Mouse (Mus musculus) heart, embryonic 14.5 days (tissue): ENCODE measurements at regions not wholly inside any gene's neighbourhood (a gene's known extent, or its start where the extent isn't known, plus 50 kb on each side); places are given as distances from the start of the nearest gene placed in this dataset.

Experiments
- ATAC-seq: fragments of 200-750 bp; cut with Nextera tagmentation; 2 replicates; pipeline ENCODE4 v1.8.0; 2017; ENCODE audit warnings: low read depth, moderate TSS enrichment; ENCODE audit not compliant: insufficient number of reproducible peaks, insufficient read depth, low FRiP score
- H3K27ac ChIP-seq, 2 experiments: fragments of 200-500 bp in 1 of 2; fragments of 300-500 bp in 1 of 2; sonication (generic) in 1 of 2; replicated peaks in 1 of 2; 2 replicates each; pipeline ENCODE4 v1.5.1; 2012 to 2014; ENCODE audit warnings: low read depth in 2 of 2, low read length in 2 of 2, control low read depth in 1 of 2, mild to moderate bottlenecking in 1 of 2, mixed read lengths in 1 of 2; ENCODE audit not compliant: control insufficient read depth in 1 of 2, insufficient read depth in 1 of 2
- H3K27me3 ChIP-seq: fragments of 300-500 bp; sonication (generic); 2 replicates; pipeline ENCODE4 v1.6.1; 2014; ENCODE audit warnings: mild to moderate bottlenecking, low read length, control low read depth; ENCODE audit not compliant: control insufficient read depth, insufficient read depth
- H3K36me3 ChIP-seq: fragments of 300-500 bp; sonication (generic); 2 replicates; pipeline ENCODE4 v1.6.1; 2014; ENCODE audit warnings: mild to moderate bottlenecking, control low read depth, low read length, mixed read lengths; ENCODE audit not compliant: control insufficient read depth, insufficient read depth
- H3K4me1 ChIP-seq, 2 experiments: fragments of 200-500 bp in 1 of 2; fragments of 300-500 bp in 1 of 2; sonication (generic) in 1 of 2; 2 replicates each; pipeline ENCODE4 v1.6.1; 2012 to 2014; ENCODE audit warnings: low read length in 2 of 2, control low read depth in 1 of 2, mixed read lengths in 1 of 2; ENCODE audit not compliant: control insufficient read depth in 2 of 2, insufficient read depth in 2 of 2
- H3K4me2 ChIP-seq: fragments of 300-500 bp; sonication (generic); 2 replicates; pipeline ENCODE4 v1.6.1; 2014; ENCODE audit warnings: mild to moderate bottlenecking, low read length
- H3K4me3 ChIP-seq, 2 experiments: fragments of 200-500 bp in 1 of 2; fragments of 300-500 bp in 1 of 2; sonication (generic) in 1 of 2; 2 replicates each; pipeline ENCODE4 v1.5.1; 2012 to 2014; ENCODE audit warnings: low read length in 2 of 2, mild to moderate bottlenecking in 2 of 2, control low read depth in 1 of 2, low read depth in 1 of 2, moderate library complexity in 1 of 2; ENCODE audit not compliant: control insufficient read depth in 1 of 2, insufficient read depth in 1 of 2
- H3K9ac ChIP-seq: fragments of 300-500 bp; sonication (generic); 2 replicates; pipeline ENCODE4 v1.6.1; 2014; ENCODE audit warnings: mild to moderate bottlenecking, low read length
- H3K9me3 ChIP-seq: fragments of 300-500 bp; sonication (generic); 2 replicates; pipeline ENCODE4 v1.6.1; 2016; ENCODE audit warnings: low read length, control low read depth; ENCODE audit not compliant: control insufficient read depth
- WGBS: fragments of 180-500 bp; shearing (Covaris S2); extraction: QIAGEN DNeasy Blood & Tissue Kit; methylation state at CpG from one replicate; pipeline ENCODE4 v1.1.7; 2014; 5-methylcytosine and 5-hydroxymethylcytosine counted together

DNA sequence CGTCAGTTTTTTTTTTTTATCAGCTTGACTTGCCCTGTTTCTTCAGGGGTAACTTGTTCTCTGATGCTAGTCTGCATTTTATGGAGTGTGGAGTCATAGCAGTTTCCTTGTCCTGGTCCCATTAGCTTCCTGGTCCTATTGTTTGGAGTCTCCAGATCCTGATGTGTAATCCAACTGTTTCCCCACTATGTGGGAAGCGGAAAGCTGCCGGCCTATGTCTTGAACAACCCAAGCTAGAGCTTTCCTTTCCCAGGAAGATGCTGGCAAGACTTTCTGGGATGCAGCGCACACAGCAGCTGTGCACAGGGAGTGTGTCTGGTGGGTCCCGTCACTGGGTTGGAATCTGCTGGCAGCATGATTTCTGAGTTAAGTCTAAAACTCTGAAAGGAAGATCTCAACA is 82.1 kb upstream of the Arglu1 start:
- no peak overlapping the region for H3K9ac ChIP-seq
- no peak overlapping the region for H3K4me3 ChIP-seq
- no peak overlapping the region for H3K4me2 ChIP-seq
- 0 out of 4 replicates have a peak overlapping the region, but pooled peaks of 1 of the 2 experiments have one; percentile 51 for H3K27ac ChIP-seq
- no peaks in the 10 kb centered on the region for H3K4me1 ChIP-seq
- no peaks in the 10 kb centered on the region for H3K27me3 ChIP-seq
- no peak for ATAC-seq
- H3K36me3 ChIP-seq: no peaks in the 10 kb centered on the region
- WGBS: 64% methylated on average over 5 of the region's 5 CpGs
- H3K9me3 ChIP-seq: no peaks in the 10 kb centered on the region

DNA sequence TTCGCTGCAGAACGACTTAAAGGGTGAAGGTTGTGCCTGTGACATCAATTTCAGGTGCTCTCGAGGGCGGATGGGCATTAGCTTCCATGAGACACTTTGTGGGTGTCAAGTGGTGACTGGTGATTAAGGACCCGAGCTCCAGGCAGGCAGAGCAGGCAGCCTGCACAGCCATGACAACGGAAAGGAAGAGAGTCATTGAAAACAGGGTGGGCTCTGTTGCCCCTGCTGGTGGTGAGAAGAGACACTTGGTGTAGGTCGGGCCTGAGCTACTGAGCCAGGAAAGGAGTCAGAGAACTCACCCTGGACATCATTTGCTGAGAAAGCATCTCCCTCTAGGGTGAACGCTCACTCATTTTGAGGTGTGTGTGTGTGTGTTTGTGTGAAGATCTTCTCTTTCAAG is 80.1 kb upstream of the Arglu1 start:
- ATAC-seq: no peak
- H3K27me3 ChIP-seq: no peaks in the 10 kb centered on the region
- peaks cover 0 to 9% of the 10 kb centered on the region in 2 experiments; a peak in 2 of 4 replicates for H3K4me1 ChIP-seq
- no peak overlapping the region for H3K9ac ChIP-seq
- H3K9me3 ChIP-seq: no peaks in the 10 kb centered on the region
- H3K4me2 ChIP-seq: no peak overlapping the region
- no peaks in the 10 kb centered on the region for H3K36me3 ChIP-seq
- 70% methylated on average over 8 of the region's 8 CpGs for WGBS
- H3K27ac ChIP-seq: no peak overlapping the region
- H3K4me3 ChIP-seq: no peak overlapping the region

DNA sequence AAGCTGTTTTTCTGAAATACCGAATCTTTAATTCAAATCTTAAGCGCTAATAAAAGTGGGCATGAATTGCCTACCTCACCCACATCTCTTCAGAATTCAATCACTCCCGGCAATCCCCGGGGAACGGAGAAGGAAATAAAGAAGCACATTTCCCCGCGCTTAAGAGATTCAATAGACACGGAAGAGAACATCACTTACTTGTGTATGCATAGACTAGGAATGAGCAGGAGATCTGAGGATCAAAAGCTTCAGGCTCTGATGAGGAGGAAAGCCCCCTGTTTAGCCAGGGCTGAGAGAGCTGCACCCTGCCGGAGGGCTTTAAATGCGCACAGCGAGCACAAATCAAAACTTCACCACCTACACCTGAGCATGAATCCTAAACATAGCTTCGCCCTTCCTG is 72.0 kb upstream of the Arglu1 start:
- no peaks in the 10 kb centered on the region for H3K36me3 ChIP-seq
- WGBS: 81% methylated on average over 12 of the region's 12 CpGs
- no peak overlapping the region for H3K4me3 ChIP-seq
- no peaks in the 10 kb centered on the region for H3K27me3 ChIP-seq
- H3K4me1 ChIP-seq: peaks cover 0 to 9% of the 10 kb centered on the region in 2 experiments; a peak in 2 of 4 replicates
- ATAC-seq: no peak
- H3K4me2 ChIP-seq: no peak overlapping the region
- H3K9ac ChIP-seq: no peak overlapping the region
- H3K9me3 ChIP-seq: no peaks in the 10 kb centered on the region
- no peak overlapping the region for H3K27ac ChIP-seq

DNA sequence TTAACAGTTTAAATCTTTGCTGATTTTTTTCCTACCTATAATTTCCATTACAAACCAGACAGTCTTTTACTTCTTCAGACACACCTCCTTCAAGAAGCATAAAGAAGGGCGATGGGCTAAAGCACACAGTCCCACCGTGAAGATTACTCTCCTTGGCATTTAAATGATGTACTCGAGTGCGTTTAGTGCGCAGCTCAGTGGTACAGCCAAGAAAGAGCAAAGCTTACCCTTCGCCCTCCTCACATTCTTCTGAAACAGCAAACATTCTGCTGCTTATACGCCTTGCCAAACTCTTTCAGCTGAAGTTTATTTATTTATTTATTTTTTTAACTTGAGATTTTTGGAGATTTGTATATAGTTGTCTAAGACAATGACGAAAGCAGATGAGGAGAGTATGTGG is 68.0 kb upstream of the Arglu1 start:
- Histone ChIP-seq H3K27me3 (no peaks in the 10 kb centered on the region), H3K4me1 (0 out of 4 replicates have a peak, but pooled peaks cover 0 to 2% of the 10 kb centered on the region in 2 experiments), H3K27ac (no peak overlapping the region), H3K4me3 (no peak overlapping the region), H3K36me3 (no peaks in the 10 kb centered on the region), H3K4me2 (no peak overlapping the region), H3K9me3 (no peaks in the 10 kb centered on the region), H3K9ac (no peak overlapping the region)
- ATAC-seq: no peak
- WGBS: 86% methylated on average over 8 of the region's 8 CpGs

DNA sequence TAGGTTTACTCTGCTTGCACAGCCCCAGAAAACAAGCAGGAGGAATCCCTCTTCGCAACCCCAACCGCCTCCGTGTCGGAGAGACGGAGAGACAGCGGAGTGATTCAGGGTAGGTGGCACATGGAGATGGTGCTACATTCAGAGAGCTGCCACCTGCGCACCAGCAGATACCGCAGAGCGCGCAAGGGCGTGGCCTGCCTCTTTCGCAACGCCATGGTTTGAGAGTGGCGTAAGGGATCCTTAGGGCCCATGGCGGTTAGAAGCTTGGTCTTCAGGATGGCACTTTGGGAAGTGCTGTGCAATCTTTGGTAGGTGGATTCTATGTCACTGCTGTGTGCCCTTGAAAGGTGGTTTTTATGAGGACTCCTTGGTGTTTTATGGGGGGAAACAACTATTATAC is 60.9 kb upstream of the Arglu1 start:
- no peaks in the 10 kb centered on the region for H3K36me3 ChIP-seq
- H3K27ac ChIP-seq: no peak overlapping the region
- H3K4me1 ChIP-seq: 0 out of 4 replicates have a peak, but pooled peaks cover 0 to 2% of the 10 kb centered on the region in 2 experiments
- no peak overlapping the region for H3K4me2 ChIP-seq
- H3K27me3 ChIP-seq: no peaks in the 10 kb centered on the region
- no peaks in the 10 kb centered on the region for H3K9me3 ChIP-seq
- ATAC-seq: no peak
- 91% methylated on average over 15 of the region's 15 CpGs for WGBS
- H3K4me3 ChIP-seq: no peak overlapping the region
- no peak overlapping the region for H3K9ac ChIP-seq

DNA sequence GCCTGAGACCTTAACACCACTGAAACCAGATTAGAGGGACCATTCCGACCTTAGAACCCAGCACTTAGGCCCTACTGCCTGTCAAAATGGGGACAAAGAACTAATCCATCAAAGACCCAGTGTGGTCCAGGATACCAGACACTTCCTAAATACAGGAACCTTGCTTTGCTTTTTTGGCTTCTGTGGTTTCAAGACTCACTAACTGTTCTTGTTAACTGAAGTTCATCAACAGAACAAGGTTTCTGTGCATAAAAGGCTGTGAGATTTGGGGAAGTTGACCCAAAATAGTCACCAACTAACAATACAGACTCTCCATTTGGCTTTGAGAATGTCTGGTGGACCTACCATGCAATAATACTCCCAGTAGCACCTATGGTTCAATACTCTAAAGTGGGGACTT is 56.4 kb upstream of the Arglu1 start:
- Histone ChIP-seq H3K4me3 (no peak overlapping the region), H3K4me1 (no peaks in the 10 kb centered on the region), H3K4me2 (no peak overlapping the region), H3K27me3 (no peaks in the 10 kb centered on the region), H3K27ac (no peak overlapping the region), H3K36me3 (no peaks in the 10 kb centered on the region), H3K9me3 (no peaks in the 10 kb centered on the region), H3K9ac (no peak overlapping the region)
- ATAC-seq: no peak
- WGBS: 65% methylated on average over 1 of the region's 1 CpGs

DNA sequence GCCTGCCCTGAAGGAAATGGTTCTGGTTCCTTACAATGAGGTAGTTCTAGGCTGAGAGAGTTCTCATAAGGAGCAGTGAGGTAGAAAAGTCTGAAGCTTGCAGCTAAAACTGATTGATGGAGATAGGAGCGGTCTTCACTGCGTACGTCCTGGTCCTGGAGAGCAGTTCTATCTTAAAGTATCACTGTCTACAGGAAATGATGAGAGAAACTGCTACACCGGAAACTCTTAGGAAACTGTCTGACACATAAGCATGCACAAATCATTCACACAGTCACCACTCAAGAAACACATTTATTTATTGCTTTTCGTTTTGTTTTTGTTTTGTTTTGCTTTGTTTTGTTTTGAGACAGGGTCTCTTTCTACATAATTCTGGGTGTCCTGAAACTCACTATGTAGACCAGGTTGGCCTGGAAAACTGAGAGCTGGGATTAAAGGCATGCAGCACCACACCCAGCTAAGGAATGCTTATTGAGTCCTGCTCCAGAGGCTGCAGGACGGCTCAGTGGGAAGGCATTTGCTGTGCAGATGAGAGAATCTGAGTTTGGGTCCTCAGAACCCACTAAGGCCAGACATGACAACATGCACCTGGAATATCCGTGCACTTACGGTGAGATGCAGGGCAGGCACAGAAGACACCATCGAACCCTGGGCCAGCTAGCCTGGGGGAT is 55.4 kb upstream of the Arglu1 start:
- Histone ChIP-seq H3K4me1 (no peaks in the 10 kb centered on the region), H3K36me3 (no peaks in the 10 kb centered on the region), H3K27me3 (no peaks in the 10 kb centered on the region), H3K27ac (no peak overlapping the region), H3K4me2 (no peak overlapping the region), H3K4me3 (no peak overlapping the region), H3K9me3 (no peaks in the 10 kb centered on the region), H3K9ac (no peak overlapping the region)
- ATAC-seq: no peak
- WGBS: 66% methylated on average over 9 of the region's 9 CpGs
